Mouse (Mus musculus) bone marrow, adult 2 months (tissue): ENCODE results near the gene Celsr1. TPM values are rescaled to one million over a fixed set of nuclear protein-coding genes. Genes with fewer than 3 reads are reported as not detected.

ENCODE experiments used
- H3K27ac ChIP-seq: fragments of 200-500 bp; 2 replicates; pipeline ENCODE4 v1.5.1; 2012; ENCODE audit warnings: low read depth, mild to moderate bottlenecking, control low read depth, inconsistent platforms, low read length; ENCODE audit not compliant: control insufficient read depth, poor library complexity, insufficient read depth
- H3K4me1 ChIP-seq: fragments of 200-500 bp; 2 replicates; pipeline ENCODE4 v1.6.1; 2011; ENCODE audit warnings: low read length; ENCODE audit not compliant: control insufficient read depth, insufficient read depth
- H3K4me3 ChIP-seq: fragments of 200-500 bp; replicated peaks from 2 replicates; pipeline ENCODE3; 2011; ENCODE audit warnings: mild to moderate bottlenecking, low read depth, low read length, control low read depth; ENCODE audit not compliant: control insufficient read depth
- CTCF ChIP-seq: fragments of 200-500 bp; IDR thresholded peaks from 2 replicates; pipeline ENCODE4 v1.5.1; 2011; ENCODE audit warnings: low read length, control low read depth; ENCODE audit not compliant: control insufficient read depth, insufficient read depth
- POLR2A ChIP-seq: fragments of 200-500 bp; IDR thresholded peaks from 2 replicates; pipeline ENCODE4 v1.6.1; 2011; ENCODE audit warnings: low read depth, mild to moderate bottlenecking, control low read depth, low read length, borderline replicate concordance; ENCODE audit not compliant: control insufficient read depth
- WGBS: fragments of 180-500 bp; shearing (Covaris S2); methylation state at CpG from one replicate; pipeline ENCODE4 v1.1.7; 2018; 5-methylcytosine and 5-hydroxymethylcytosine counted together
- polyA plus RNA-seq: library from polyadenylated mRNA; stranded (reverse); fragments of >200 nt; gene quantifications from 2 replicates; pipeline ENCODE4 v1.2.4, GENCODE M21; 2011; ENCODE audit warnings: low replicate concordance; ENCODE audit not compliant: missing spikeins, insufficient read depth, insufficient read length

Gene Celsr1
- polyA plus RNA-seq, 1 experiment = 4.2 TPM

- TF ChIP-seq CTCF = no peak
- TF ChIP-seq POLR2A = no peak
- Histone ChIP-seq H3K4me1 (no peaks in the 10 kb centered on the region), H3K4me3 (no peak overlapping the region), H3K27ac (no peak overlapping the region)
- WGBS = 15% methylated on average over 12 of the region's 12 CpGs
Measured at GRCm38 (mm10) chr15:86034781-86035360, 1.3 kb upstream of the Celsr1 start.

GRCm38 (mm10) chr15:86034021-86034523, 495 bp upstream of the Celsr1 start:
- Histone ChIP-seq H3K4me3 (peak overlapping the region; percentile 30), H3K27ac (no peak overlapping the region; the same call in 1 of the 2 replicates), H3K4me1 (no peaks in the 10 kb centered on the region)
- under 1% methylated on average over 42 of the region's 44 CpGs for whole genome bisulfite sequencing
- TF ChIP-seq CTCF (no peak), POLR2A (no peak)

GRCm38 (mm10) chr15:86032811-86033190, 776 bp downstream of the Celsr1 start:
- H3K4me3 ChIP-seq = peak overlapping the region; percentile 3
- H3K27ac ChIP-seq = peak overlapping the region; percentile 24; the same call in 1 of the 2 replicates
- 10% methylated on average over 38 of the region's 38 CpGs for WGBS
- H3K4me1 ChIP-seq = no peaks in the 10 kb centered on the region
- TF ChIP-seq CTCF = peak; percentile 52
- 0 out of 2 replicates have a peak, but pooled peaks have one; percentile 5 for TF ChIP-seq POLR2A

- Histone ChIP-seq H3K4me1 (no peaks in the 10 kb centered on the region), H3K4me3 (no peak overlapping the region), H3K27ac (no peak overlapping the region)
- WGBS = 89% methylated on average over 14 of the region's 14 CpGs
- TF ChIP-seq POLR2A = no peak
- TF ChIP-seq CTCF = no peak
Measured at GRCm38 (mm10) chr15:86029981-86030380, 3.6 kb downstream of the Celsr1 start.

- Histone ChIP-seq H3K4me3 (no peak overlapping the region), H3K4me1 (no peaks in the 10 kb centered on the region), H3K27ac (no peak overlapping the region)
- TF ChIP-seq POLR2A = no peak
- no peak for TF ChIP-seq CTCF
- 87% methylated on average over 8 of the region's 8 CpGs for WGBS
Measured at GRCm38 (mm10) chr15:86027871-86028270, 5.7 kb downstream of the Celsr1 start.

GRCm38 (mm10) chr15:86021971-86022370, 11.6 kb downstream of the Celsr1 start:
- Histone ChIP-seq H3K27ac (no peak overlapping the region), H3K4me1 (no peaks in the 10 kb centered on the region), H3K4me3 (no peak overlapping the region)
- TF ChIP-seq POLR2A (no peak), CTCF (no peak)
- WGBS = 23% methylated on average over 9 of the region's 9 CpGs

- Histone ChIP-seq H3K4me1 (no peaks in the 10 kb centered on the region), H3K4me3 (no peak overlapping the region), H3K27ac (no peak overlapping the region)
- no peak for TF ChIP-seq CTCF
- WGBS = 61% methylated on average over 9 of the region's 9 CpGs
Measured at GRCm38 (mm10) chr15:86021301-86021700, 12.3 kb downstream of the Celsr1 start.

- Histone ChIP-seq H3K4me1 (no peaks in the 10 kb centered on the region; the same call in 1 of the 2 replicates), H3K4me3 (no peak overlapping the region), H3K27ac (no peak overlapping the region)
- WGBS = 90% methylated on average over 8 of the region's 8 CpGs
- TF ChIP-seq POLR2A (no peak), CTCF (no peak)
Measured at GRCm38 (mm10) chr15:86020008-86020407, 13.6 kb downstream of the Celsr1 start.
